Mouse (Mus musculus) kidney, adult 9 months (tissue): Measurements from ENCODE around the gene Phyh.

Experiments used
- DNase-seq: peaks from one replicate; pipeline ENCODE4 v3.0.0; 2022

Phyh gene

GRCm38 (mm10) chr2:4917326-4918021, 1.3 kb upstream of the Phyh start:
- DNase-seq, result peak; percentile 88

GRCm38 (mm10) chr2:4921019-4921418, 2.2 kb downstream of the Phyh start:
- DNase-seq, result no peak

DNA sequence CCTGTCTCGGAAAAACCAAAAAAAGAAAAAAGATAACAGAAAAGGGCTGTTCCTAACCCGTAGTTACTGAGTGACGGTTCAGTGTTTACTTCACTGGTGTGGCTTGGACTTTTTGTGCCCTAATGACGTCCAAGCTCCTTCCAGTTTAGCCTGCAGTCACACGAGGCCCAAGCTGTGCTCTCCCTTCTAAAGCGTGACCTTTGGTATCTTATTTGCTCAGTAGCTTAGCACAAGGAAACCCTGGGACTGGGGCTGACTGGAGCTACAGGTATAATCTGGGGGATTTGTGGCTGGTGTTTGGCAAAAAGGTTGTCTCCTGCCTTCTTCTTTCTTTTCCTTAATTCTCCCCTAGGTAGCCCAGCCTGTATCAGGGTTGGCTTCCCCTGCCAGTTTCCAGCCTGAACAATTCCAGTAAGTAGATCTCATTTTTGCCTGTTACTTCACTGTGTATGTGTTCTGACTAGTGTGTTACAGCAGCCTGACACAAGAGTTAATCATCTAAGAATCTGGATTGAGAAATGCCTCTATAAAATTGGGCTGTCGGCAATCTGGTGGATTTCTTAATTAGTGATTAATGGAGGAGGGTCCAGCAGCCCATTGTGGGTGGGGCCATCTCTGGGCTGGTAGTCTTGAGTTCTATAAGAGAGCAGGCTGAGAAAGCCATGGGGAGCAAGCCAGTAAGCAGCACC, 3.8 kb downstream of the Phyh start:
- peak; percentile 82 for DNase-seq

DNA sequence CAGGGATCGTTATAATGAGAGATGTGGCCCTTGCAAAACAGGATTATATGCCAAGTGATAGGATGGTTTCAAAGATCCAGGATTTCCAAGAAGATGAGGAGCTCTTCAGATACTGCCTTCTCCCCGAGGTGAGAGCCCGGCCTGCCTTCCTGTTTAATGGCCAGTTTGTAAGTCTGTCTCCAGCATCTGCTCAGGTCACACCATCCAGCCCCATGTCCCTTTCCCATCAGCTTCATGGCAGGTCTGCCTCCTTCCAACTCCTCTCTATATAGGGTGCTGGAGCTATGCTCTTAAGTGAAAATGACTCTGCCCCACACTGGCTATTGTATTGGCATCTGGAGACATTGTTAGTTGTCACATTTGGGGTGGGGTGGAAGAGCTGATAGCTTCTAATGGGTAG, 8.6 kb downstream of the Phyh start:
- DNase-seq, result no peak

- no peak for DNase-seq
These were observed 10.4 kb downstream of the Phyh start for GRCm38 (mm10) chr2:4929230-4929629.

- no peak for DNase-seq
These were observed 15.7 kb downstream of the Phyh start for GRCm38 (mm10) chr2:4934516-4934915.

- DNase-seq, result no peak
These were observed 19.1 kb downstream of the Phyh start for GRCm38 (mm10) chr2:4937931-4938330.

DNA sequence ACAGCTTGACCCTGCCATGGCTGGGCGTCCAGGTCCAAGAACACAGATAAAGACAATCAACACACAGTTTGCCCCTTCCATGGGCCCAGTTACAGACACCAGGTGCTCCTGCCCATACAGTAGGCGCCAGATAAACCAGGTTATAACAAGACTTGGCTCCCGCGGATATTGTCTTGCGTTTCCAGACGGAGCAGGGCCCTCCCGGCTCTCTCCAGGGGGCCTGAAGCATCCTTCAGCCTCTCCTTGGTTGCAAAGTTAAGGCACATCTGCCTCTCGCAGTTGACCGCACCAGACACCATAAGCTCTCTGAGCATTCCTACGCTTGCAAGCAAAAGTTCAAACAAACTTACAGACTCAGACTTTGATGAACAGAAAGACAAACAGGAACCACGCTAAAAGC, 22.0 kb downstream of the Phyh start:
- no peak for DNase-seq

DNA sequence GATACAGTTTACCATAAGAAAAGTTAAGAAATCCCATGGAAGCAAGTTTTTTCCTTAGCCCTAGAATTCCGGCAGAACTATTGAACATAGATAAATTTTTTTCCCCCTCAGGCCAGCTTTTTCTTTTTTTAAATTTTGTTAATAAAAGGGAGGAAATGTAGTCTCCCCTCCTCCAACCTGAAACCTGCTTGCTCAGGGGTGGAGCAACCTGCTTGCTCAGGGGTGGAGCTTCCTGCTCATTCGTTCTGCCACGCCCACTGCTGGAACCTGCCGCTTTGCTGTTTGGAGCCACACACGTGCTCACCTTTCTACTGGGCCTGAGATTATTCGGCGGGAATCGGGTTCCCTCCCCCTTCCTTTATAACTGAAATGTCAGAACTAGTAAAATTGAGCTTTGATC, 30.9 kb downstream of the Phyh start:
- peak; percentile 41 for DNase-seq

DNA sequence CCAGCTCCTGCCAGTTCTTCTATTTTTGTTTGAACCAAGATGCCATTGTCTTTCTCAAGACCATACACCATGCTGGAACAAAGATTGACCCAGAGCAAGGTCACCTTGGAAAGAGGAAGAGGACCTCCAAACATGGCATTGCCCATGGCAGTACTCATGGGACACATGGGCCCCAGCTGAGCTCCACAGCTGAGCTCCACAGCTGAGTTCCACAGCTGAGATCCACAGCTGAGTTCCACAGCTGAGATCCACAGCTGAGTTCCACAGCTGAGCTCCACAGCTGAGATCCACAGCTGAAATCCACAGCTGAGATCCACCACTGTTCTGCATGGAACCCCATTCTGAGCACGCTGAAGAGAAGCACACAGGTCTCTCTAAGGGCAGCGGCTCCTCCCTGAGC, 32.2 kb downstream of the Phyh start:
- no peak for DNase-seq

- no peak for DNase-seq
These were observed 35.5 kb downstream of the Phyh start for GRCm38 (mm10) chr2:4954216-4954760.

DNA sequence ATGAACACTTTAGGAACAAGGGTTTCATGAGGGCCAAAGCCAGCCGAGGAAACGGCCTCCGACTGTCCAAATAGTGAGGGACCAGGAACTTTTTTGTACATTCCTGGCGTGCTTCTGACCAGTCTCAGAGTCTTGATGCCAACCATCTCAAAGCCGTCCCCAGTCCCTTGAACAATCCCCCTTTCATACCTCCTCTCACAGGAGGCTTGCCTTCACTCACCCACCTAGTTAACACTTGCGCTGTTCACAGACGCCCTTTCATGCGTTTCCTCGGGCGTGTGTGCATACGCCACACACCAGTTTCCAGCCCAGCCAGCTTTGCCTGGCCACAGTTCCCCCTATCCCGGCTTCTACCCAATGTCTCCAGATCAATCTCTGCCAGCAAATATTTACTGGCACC, 39.2 kb downstream of the Phyh start:
- DNase-seq, result no peak

- DNase-seq, result no peak
These were observed 49.0 kb downstream of the Phyh start for GRCm38 (mm10) chr2:4967806-4968205.

DNA sequence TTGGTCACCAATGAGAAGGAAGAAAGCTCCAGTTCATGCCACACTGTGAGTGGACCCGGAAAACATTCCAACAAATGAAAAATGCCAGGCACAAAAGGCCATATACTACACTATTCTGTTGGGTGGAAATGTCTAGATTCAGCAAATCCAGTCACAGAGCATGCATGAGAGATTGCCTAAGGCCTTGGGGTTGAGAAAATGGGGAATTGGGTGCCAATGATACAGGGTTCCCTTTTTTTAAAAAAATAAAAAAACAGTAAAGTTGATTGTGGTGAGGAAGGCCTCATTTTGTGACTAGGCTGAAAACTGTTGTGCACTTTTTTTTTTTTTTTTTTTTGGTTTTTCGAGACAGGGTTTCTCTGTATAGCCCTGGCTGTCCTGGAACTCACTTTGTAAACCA, 50.3 kb downstream of the Phyh start:
- no peak for DNase-seq

DNA sequence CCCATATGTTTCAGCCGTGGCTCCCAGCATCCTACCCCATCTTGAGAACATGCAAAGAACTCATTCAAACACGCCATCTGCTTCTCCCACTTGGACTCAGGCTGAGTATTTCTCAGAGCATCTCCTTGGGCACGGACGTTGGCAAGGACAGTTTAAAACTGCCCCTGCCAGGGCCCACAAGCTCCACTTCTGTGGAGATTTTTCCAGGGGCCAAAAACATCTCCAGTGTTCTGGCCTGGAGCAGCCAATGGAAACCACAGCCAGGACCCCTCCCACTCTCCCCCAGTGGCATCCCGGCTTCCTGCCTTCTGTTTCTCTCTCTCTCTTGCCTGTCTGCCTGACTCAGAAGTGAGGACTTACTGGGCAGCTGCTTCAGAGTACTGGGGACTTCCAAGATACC, 57.0 kb downstream of the Phyh start, which contains the start of gene Ucma:
Gene Ucma, plus strand, starts transcription at position 316 of the 400 bp plus-strand sequence.
- no peak for DNase-seq

- no peak for DNase-seq
These were observed 59.3 kb downstream of the Phyh start for GRCm38 (mm10) chr2:4978091-4978490.

GRCm38 (mm10) chr2:4983987-4984386, 65.2 kb downstream of the Phyh start:
- no peak for DNase-seq

DNA sequence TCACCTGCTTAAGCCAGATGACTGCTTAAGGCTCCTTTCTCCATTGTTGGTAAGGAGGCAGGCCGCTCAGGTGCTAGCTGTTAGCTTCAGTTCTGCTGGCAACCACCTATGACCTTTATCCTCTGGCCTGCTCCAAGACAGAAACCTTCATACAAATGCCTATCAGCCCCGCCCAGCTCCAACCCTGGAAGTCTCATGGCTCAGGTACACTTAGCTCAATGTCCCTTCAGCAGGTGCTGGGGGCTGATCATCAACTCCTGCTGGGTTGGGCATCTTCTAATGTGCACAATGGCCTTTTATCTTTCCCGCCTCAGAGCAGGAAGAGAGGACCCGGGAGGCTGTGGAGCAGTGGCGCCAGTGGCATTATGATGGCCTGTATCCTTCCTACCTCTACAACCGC, 66.2 kb downstream of the Phyh start:
- no peak for DNase-seq

GRCm38 (mm10) chr2:4986798-4987197, 68.0 kb downstream of the Phyh start:
- no peak for DNase-seq

DNA sequence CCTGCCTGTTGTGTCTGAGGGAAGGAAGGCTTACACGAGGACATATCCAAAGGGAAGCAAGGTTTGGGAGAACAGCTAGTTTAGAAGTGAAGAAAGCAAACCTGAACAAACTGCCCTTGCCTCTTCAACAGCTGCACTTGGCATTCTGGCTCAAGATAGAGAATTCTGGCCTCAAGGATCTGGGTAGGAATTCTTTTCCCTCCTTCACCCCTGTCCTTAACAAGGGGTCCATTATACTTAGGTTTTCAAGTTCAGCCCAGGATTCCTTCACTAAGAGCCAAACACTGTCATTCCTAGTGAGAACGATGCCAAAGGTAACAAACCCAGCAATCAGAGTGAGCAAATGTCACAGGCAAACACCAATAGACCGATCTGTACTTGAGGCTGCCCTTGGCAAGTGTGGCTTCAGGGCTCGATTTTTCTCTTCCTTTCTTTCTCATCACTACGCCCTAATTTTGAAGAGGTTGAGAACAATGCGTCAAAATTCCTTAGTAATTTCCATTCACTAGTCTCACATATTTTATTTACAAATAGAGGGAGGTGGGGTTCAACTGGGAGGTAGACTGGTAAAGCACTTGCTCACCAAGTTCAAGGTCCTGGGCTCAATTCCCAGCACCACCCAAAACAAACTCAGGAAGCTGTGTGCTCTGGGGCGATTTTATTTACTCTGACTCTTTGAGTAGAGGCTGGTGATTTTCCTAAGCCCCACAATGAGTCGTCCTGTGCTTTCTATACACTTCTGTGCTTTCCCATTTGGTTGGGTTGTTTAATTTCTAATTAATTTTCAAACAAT, 68.8 kb downstream of the Phyh start:
- no peak for DNase-seq
